Mouse (Mus musculus) lung, postnatal 0 days (tissue): ENCODE measurements around the gene Robo1. TPM values are rescaled to one million over a fixed set of nuclear protein-coding genes. Genes with fewer than 3 reads are reported as not detected.

ENCODE experiments used
- ATAC-seq: fragments of 200-750 bp; cut with Nextera tagmentation; 2 replicates; pipeline ENCODE4 v1.8.0; 2017; ENCODE audit warnings: moderate library complexity
- DNase-seq: peaks from one replicate; pipeline ENCODE4 v3.0.0-alpha.2; 2016; ENCODE audit warnings: low spot score
- H3K27ac ChIP-seq: fragments of 300-500 bp; sonication (generic); 2 replicates; pipeline ENCODE4 v1.5.1; 2014; ENCODE audit warnings: antibody characterized with exemption, mild to moderate bottlenecking, low read length, mixed read lengths
- H3K27me3 ChIP-seq: fragments of 300-500 bp; sonication (generic); replicated peaks from 2 replicates; pipeline ENCODE4 v1.6.1; 2014; ENCODE audit warnings: low read length, mixed read lengths; ENCODE audit not compliant: insufficient read depth
- H3K36me3 ChIP-seq: fragments of 300-500 bp; sonication (generic); 2 replicates; pipeline ENCODE4 v1.6.1; 2014; ENCODE audit warnings: low read length, mixed read lengths; ENCODE audit not compliant: insufficient read depth
- H3K4me1 ChIP-seq: fragments of 300-500 bp; sonication (generic); 2 replicates; pipeline ENCODE4 v1.6.1; 2014; ENCODE audit warnings: antibody characterized with exemption, low read depth, low read length, mixed read lengths; ENCODE audit not compliant: insufficient read depth
- H3K4me2 ChIP-seq: fragments of 300-500 bp; sonication (generic); replicated peaks from 2 replicates; pipeline ENCODE4 v1.6.1; 2014; ENCODE audit warnings: low read depth, mild to moderate bottlenecking, low read length, moderate library complexity, mixed read lengths
- H3K4me3 ChIP-seq: fragments of 300-500 bp; sonication (generic); 2 replicates; pipeline ENCODE4 v1.5.1; 2014; ENCODE audit warnings: low read depth, low read length
- H3K9ac ChIP-seq: fragments of 300-500 bp; sonication (generic); replicated peaks from 2 replicates; pipeline ENCODE4 v1.6.1; 2014; ENCODE audit warnings: low read depth, mild to moderate bottlenecking
- H3K9me3 ChIP-seq: fragments of 300-500 bp; sonication (generic); 2 replicates; pipeline ENCODE4 v1.6.1; 2016; ENCODE audit warnings: low read length, mixed read lengths
- CTCF ChIP-seq: IDR thresholded peaks from 2 replicates; pipeline ENCODE4 v1.5.1; 2016; ENCODE audit warnings: antibody characterized with exemption, mild to moderate bottlenecking
- EP300 ChIP-seq: IDR thresholded peaks from 2 replicates; pipeline ENCODE4 v1.6.1; 2016; ENCODE audit warnings: antibody characterized with exemption, mild to moderate bottlenecking, control low read depth
- WGBS: fragments of 180-500 bp; shearing (Covaris S2); extraction: QIAGEN DNeasy Blood & Tissue Kit; methylation state at CpG from one replicate; pipeline ENCODE4 v1.1.7; 2014; 5-methylcytosine and 5-hydroxymethylcytosine counted together
- polyA plus RNA-seq: library from polyadenylated mRNA; unstranded; fragments of >200 nt; fragmentation: Nextera tagmentation; extraction: Ambion mirVana; gene quantifications from 2 replicates; pipeline ENCODE4 v1.2.1, GENCODE M21; 2015

The Robo1 gene
- polyA plus RNA-seq, 1 experiment from 2014 or later = 7.0 TPM

- TF ChIP-seq EP300 (no peak), CTCF (no peak)
- Histone ChIP-seq H3K4me3 (no peak overlapping the region), H3K9me3 (no peaks in the 10 kb centered on the region), H3K4me2 (no peak overlapping the region), H3K4me1 (no peaks in the 10 kb centered on the region), H3K9ac (no peak overlapping the region), H3K27me3 (no peaks in the 10 kb centered on the region), H3K36me3 (no peaks in the 10 kb centered on the region), H3K27ac (no peak overlapping the region)
- no peak for ATAC-seq
- DNase-seq = no peak
- 84% methylated on average over 9 of the region's 9 CpGs for WGBS
Observed at GRCm38 (mm10) chr16:72889401-72889800, 581.3 kb downstream of the Robo1 start.

- Histone ChIP-seq H3K4me3 (no peak overlapping the region), H3K36me3 (no peaks in the 10 kb centered on the region), H3K9me3 (no peaks in the 10 kb centered on the region), H3K4me2 (no peak overlapping the region), H3K9ac (no peak overlapping the region), H3K27ac (no peak overlapping the region), H3K4me1 (no peaks in the 10 kb centered on the region), H3K27me3 (no peaks in the 10 kb centered on the region)
- DNase-seq (no peak), ATAC-seq (no peak)
- no peak for TF ChIP-seq CTCF
- no peak for TF ChIP-seq EP300
- 88% methylated on average over 11 of the region's 11 CpGs for WGBS
Observed at GRCm38 (mm10) chr16:72897125-72897524, 589.0 kb downstream of the Robo1 start.

DNA sequence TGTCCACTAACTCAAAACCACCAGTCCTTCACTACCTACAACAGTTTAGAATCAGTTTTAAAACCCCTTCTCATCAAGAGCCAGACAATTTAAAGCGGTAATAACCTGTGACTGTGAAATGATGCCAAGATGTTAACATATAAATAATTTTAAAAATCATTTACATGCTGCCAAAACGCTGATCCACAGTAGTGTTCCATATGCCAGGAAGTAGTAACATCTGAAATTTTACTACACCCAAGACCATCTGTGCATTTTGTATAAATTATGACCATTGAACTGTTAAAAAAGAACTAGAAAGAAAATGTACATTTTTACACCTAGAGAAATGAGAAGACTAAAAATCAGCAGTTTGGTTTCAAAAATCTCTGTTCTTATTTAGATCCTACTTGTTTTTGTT lies 600.8 kb downstream of the Robo1 start:
- H3K4me3 ChIP-seq = no peak overlapping the region
- no peak for DNase-seq
- no peak overlapping the region for H3K27ac ChIP-seq
- no peak for TF ChIP-seq CTCF
- H3K9ac ChIP-seq = no peak overlapping the region
- no peaks in the 10 kb centered on the region for H3K36me3 ChIP-seq
- no peaks in the 10 kb centered on the region for H3K27me3 ChIP-seq
- ATAC-seq = no peak
- no peaks in the 10 kb centered on the region; the same call in 1 of the 2 replicates for H3K4me1 ChIP-seq
- 71% methylated on average over 2 of the region's 2 CpGs for WGBS
- no peak overlapping the region for H3K4me2 ChIP-seq
- no peaks in the 10 kb centered on the region for H3K9me3 ChIP-seq

DNA sequence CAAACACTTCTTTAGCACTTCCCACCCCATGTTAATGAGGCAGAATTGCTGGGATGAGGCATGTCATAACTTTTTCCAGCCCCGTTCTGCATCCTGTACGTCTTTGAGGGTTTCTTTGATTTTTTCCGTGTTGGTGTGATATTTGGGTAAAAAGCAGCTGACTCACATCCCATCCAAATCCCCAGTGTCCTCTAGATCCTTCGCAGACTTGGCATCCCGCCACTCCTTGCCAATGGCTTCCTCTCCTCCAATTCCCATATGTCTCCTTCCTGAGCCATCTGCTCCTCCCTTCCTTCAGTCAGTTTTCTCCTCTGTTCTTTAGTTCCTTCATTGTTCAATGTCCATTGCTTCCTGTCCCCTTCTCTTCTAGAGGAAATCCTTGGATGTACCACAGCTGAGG lies 605.0 kb downstream of the Robo1 start:
- Histone ChIP-seq H3K9ac (no peak overlapping the region), H3K4me3 (no peak overlapping the region), H3K27me3 (no peaks in the 10 kb centered on the region), H3K4me1 (no peaks in the 10 kb centered on the region; the same call in 1 of the 2 replicates), H3K36me3 (no peaks in the 10 kb centered on the region), H3K9me3 (no peaks in the 10 kb centered on the region), H3K4me2 (no peak overlapping the region), H3K27ac (no peak overlapping the region)
- ATAC-seq (no peak), DNase-seq (peak; percentile 35)
- TF ChIP-seq EP300 = no peak
- TF ChIP-seq CTCF = no peak
- WGBS = 51% methylated on average over 5 of the region's 5 CpGs

DNA sequence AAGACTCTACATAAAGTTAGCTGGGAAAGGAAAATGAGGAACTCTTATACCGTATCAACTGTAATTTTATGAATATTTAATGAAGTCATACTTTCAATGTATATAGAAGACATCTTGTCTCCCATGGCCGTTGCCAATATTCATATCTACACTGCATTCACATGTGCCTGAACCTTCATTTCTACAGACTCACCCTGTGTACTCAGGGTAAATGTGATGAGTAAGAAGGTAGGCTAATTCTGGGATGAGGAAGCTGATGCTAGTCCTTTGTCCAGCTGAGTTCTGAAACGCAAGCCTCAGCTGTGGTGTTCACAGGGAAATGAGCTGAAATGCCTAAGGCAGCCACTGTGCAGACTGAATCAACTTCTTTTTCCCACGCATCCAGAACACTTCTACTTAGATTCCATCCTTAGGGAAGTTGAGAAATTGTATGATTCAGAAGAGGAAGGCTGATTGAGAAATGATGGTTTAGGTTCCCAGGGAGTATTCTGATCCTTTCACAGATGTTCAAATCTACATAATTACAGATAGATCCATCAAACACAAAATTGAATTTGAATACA lies 606.0 kb downstream of the Robo1 start:
- no peaks in the 10 kb centered on the region; the same call in 1 of the 2 replicates for H3K4me1 ChIP-seq
- H3K9me3 ChIP-seq = no peaks in the 10 kb centered on the region
- no peak overlapping the region for H3K9ac ChIP-seq
- no peak overlapping the region for H3K4me2 ChIP-seq
- ATAC-seq (no peak), DNase-seq (no peak)
- H3K4me3 ChIP-seq = no peak overlapping the region
- no peak overlapping the region for H3K27ac ChIP-seq
- H3K27me3 ChIP-seq = no peaks in the 10 kb centered on the region
- no peaks in the 10 kb centered on the region for H3K36me3 ChIP-seq
- TF ChIP-seq CTCF = no peak
- TF ChIP-seq EP300 = no peak
- 76% methylated on average over 4 of the region's 4 CpGs for WGBS

GRCm38 (mm10) chr16:72920013-72920412 lies 611.9 kb downstream of the Robo1 start:
- no peak overlapping the region for H3K9ac ChIP-seq
- H3K27me3 ChIP-seq = no peaks in the 10 kb centered on the region
- H3K9me3 ChIP-seq = no peaks in the 10 kb centered on the region
- no peaks in the 10 kb centered on the region for H3K36me3 ChIP-seq
- TF ChIP-seq EP300 (no peak), CTCF (no peak)
- no peak overlapping the region for H3K4me3 ChIP-seq
- H3K4me2 ChIP-seq = no peak overlapping the region
- no peak for DNase-seq
- H3K27ac ChIP-seq = no peak overlapping the region
- H3K4me1 ChIP-seq = no peaks in the 10 kb centered on the region; the same call in 1 of the 2 replicates
- no peak for ATAC-seq
- WGBS = 58% methylated on average over 3 of the region's 3 CpGs
